Mouse (Mus musculus) liver, embryonic 11.5 days (tissue): ENCODE results near the gene Efhd2. TPM values are rescaled to one million over a fixed set of nuclear protein-coding genes. Genes with fewer than 3 reads are reported as not detected.

Experiments
- ATAC-seq: fragments of 200-750 bp; cut with Nextera tagmentation; replicated peaks from 2 replicates; pipeline ENCODE4 v1.8.0; 2017; ENCODE audit warnings: moderate number of reproducible peaks, mild to moderate bottlenecking, moderate TSS enrichment, moderate library complexity; ENCODE audit not compliant: low FRiP score
- DNase-seq: peaks from one replicate; pipeline ENCODE4 v3.0.0-alpha.2; 2017; ENCODE audit warnings: low spot score
- H3K27ac ChIP-seq: fragments of 300-500 bp; sonication (generic); 2 replicates; pipeline ENCODE4 v1.5.1; 2014; ENCODE audit warnings: mild to moderate bottlenecking, low read depth, low read length, control low read depth
- H3K27me3 ChIP-seq: fragments of 300-500 bp; sonication (generic); replicated peaks from 2 replicates; pipeline ENCODE4 v1.6.1; 2014; ENCODE audit warnings: low read length, mixed read lengths; ENCODE audit not compliant: control insufficient read depth, insufficient read depth
- H3K36me3 ChIP-seq: fragments of 300-500 bp; sonication (generic); 2 replicates; pipeline ENCODE4 v1.6.1; 2014; ENCODE audit warnings: mild to moderate bottlenecking, low read length, moderate library complexity, mixed read lengths; ENCODE audit not compliant: control insufficient read depth, insufficient read depth
- H3K4me1 ChIP-seq: fragments of 300-500 bp; sonication (generic); replicated peaks from 2 replicates; pipeline ENCODE4 v1.6.1; 2014; ENCODE audit warnings: low read length, mixed read lengths; ENCODE audit not compliant: control insufficient read depth, insufficient read depth
- H3K4me2 ChIP-seq: fragments of 300-500 bp; sonication (generic); 2 replicates; pipeline ENCODE4 v1.6.1; 2014; ENCODE audit warnings: mild to moderate bottlenecking, control low read depth, moderate library complexity
- H3K4me3 ChIP-seq: fragments of 300-500 bp; sonication (generic); 2 replicates; pipeline ENCODE4 v1.5.1; 2014; ENCODE audit warnings: low read depth, low read length, control low read depth
- H3K9ac ChIP-seq: fragments of 300-500 bp; sonication (generic); 2 replicates; pipeline ENCODE4 v1.6.1; 2014; ENCODE audit warnings: low read depth, low read length, control low read depth
- H3K9me3 ChIP-seq: fragments of 300-500 bp; sonication (generic); 2 replicates; pipeline ENCODE4 v1.6.1; 2016; ENCODE audit warnings: low read length, inconsistent platforms, mixed read lengths; ENCODE audit not compliant: control insufficient read depth
- WGBS: fragments of 180-500 bp; shearing (Covaris S2); extraction: QIAGEN DNeasy Blood & Tissue Kit; methylation state at CpG from one replicate; pipeline ENCODE4 v1.1.7; 2014; 5-methylcytosine and 5-hydroxymethylcytosine counted together
- polyA plus RNA-seq: library from polyadenylated mRNA; unstranded; fragments of >200 nt; fragmentation: Nextera tagmentation; extraction: Ambion mirVana; gene quantifications from 2 replicates; pipeline ENCODE4 v1.2.1, GENCODE M21; 2014

Gene Efhd2
- polyA plus RNA-seq, 1 experiment from 2014 or later = 69.1 TPM

DNA sequence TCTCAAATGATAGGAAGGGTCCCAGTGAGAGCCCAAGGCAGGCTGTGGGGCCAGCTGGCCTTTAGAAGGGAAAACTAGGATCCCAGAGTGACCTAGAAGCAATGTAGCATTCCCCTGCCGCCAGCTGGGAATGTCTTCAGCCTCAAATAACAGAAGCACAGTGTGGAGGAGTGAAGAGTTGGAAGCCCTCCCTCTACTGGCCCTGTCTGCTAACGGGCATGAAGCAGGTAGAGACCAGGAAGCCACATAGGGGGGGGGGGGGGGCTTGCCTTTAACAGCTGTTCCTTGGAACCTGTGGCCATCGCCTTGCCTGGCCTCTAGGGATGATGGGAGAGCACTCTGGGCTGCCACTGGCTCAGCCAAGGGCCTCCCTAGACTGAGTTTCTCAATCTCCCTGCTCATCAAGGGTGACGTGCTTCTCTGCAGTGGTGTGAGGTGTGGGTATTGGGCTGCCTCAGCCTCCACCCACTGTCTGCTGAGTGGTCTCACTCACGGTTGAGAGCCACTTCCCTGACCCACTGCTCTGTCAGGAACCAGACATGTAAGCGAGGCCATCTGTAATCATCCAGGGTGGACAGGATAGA, 11.8 kb upstream of the Efhd2 start:
- Histone ChIP-seq H3K27ac (no peak overlapping the region), H3K36me3 (no peaks in the 10 kb centered on the region)

DNA sequence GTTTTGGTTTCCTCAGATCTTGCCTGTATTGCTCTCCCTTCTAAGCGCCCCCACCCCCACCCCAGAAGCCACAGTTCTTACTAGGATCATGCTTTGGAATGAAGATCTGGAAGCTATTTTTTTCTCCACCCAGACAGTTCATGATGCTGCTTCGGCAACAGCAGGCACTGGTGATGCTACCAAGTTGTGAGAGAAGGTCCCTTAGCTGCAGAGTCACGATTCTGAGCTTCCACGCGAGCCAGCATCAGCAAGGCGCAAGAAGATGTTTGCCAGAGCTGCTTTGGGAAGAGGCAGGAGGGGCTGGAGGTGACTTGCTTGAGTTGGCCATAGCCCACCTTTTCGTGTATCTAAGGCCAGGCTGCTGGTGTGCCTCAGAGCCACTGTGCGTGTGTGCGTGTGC, 10.7 kb upstream of the Efhd2 start:
- Histone ChIP-seq H3K36me3 (no peaks in the 10 kb centered on the region), H3K9ac (no peak overlapping the region), H3K4me1 (peaks cover 6% of the 10 kb centered on the region), H3K4me2 (no peak overlapping the region), H3K9me3 (no peaks in the 10 kb centered on the region), H3K27ac (no peak overlapping the region), H3K27me3 (peaks cover 9% of the 10 kb centered on the region), H3K4me3 (no peak overlapping the region)
- DNase-seq (no peak), ATAC-seq (no peak)
- 62% methylated on average over 9 of the region's 9 CpGs for WGBS

More for the DNA sequence above, 11.8 kb upstream of the Efhd2 start:
- WGBS = 28% methylated on average over 6 of the region's 6 CpGs
- Histone ChIP-seq H3K9ac (no peak overlapping the region), H3K9me3 (no peaks in the 10 kb centered on the region), H3K4me3 (no peak overlapping the region), H3K4me2 (no peak overlapping the region), H3K27me3 (peaks cover 9% of the 10 kb centered on the region), H3K4me1 (peaks cover 2% of the 10 kb centered on the region)
- ATAC-seq (no peak), DNase-seq (no peak)

DNA sequence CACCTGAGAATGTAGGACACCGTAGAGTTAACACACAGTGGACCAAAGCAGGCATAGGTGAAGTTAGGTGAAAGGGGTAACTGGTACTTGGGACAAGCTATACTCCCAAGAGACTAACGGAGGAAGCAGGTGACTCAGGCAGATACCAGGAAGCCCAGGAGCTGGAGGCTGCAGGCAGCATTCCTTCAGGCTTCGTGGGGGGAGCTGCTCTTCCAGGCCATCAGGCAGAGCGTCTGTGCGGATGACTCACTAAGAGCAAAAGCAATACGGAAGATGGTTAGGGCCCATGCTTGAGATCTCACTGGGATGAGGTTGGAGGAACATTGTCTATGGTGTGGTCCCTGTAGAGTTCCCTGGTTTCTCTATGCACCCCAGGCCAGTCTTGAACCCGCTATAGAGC, 8.1 kb upstream of the Efhd2 start:
- Histone ChIP-seq H3K4me2 (no peak overlapping the region), H3K9ac (no peak overlapping the region), H3K4me3 (no peak overlapping the region), H3K9me3 (no peaks in the 10 kb centered on the region), H3K36me3 (no peaks in the 10 kb centered on the region), H3K27ac (no peak overlapping the region), H3K27me3 (peaks cover 9% of the 10 kb centered on the region), H3K4me1 (peaks cover 6% of the 10 kb centered on the region)
- 67% methylated on average over 7 of the region's 7 CpGs for WGBS
- ATAC-seq (no peak), DNase-seq (no peak)

DNA sequence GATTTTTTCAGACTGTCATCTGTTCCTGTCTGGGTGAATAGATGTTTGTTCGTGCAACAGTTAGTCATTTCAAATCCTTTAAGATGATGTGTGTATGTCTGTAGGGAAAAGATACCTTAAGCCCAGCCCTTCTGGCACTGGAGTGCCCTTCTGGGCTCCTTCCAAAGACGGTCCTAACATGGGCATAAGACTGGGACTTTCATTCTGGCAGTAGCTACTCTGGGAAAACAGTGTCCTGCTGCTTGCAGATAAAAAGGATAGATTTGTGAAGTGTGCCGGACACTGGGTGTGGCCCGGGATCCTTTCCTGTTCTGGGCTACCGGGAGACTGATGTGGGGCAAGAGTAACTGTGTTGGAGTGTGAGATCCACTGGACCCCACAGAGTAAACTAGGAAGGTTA, 7.2 kb upstream of the Efhd2 start:
- ATAC-seq = no peak
- no peak for DNase-seq
- peaks cover 9% of the 10 kb centered on the region for H3K27me3 ChIP-seq
- H3K4me1 ChIP-seq = peaks cover 6% of the 10 kb centered on the region
- no peak overlapping the region for H3K27ac ChIP-seq
- no peaks in the 10 kb centered on the region for H3K9me3 ChIP-seq
- H3K4me3 ChIP-seq = no peak overlapping the region
- H3K4me2 ChIP-seq = no peak overlapping the region
- H3K36me3 ChIP-seq = no peaks in the 10 kb centered on the region
- H3K9ac ChIP-seq = no peak overlapping the region
- 51% methylated on average over 5 of the region's 5 CpGs for WGBS

DNA sequence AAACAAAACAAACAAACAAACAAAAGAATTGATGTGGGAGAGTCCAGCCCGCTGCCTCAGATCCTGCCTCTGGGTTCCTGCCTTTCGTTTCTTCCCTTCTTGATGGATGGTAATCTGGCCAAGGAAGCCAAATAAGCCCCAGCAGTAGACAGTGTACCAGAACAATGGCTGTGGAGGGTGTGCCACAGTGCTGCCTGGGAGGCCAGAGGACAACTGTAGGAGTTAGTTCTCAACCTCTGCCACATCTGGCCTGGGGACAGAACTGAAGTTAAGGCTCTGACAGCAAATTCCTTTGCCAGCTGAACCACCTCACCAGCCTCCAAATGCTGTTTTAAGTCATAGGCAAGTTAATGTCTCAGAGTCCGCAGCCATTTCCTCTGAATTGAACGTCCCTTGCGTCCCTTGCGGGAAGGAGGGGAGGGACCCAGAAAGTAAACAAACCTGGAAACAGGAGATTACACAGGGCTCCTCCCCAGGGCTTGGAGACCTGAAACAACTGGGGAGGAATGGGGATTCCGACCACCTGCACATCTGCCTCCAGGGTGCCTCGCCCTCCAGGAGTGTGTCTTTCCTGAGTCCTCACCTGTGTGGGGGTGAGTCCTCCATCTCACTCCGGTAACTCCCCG, 6.7 kb upstream of the Efhd2 start:
- no peaks in the 10 kb centered on the region for H3K36me3 ChIP-seq
- no peak overlapping the region for H3K9ac ChIP-seq
- no peak overlapping the region for H3K27ac ChIP-seq
- DNase-seq (no peak), ATAC-seq (no peak)
- H3K4me3 ChIP-seq = no peak overlapping the region
- H3K9me3 ChIP-seq = no peaks in the 10 kb centered on the region
- WGBS = 56% methylated on average over 10 of the region's 10 CpGs
- no peak overlapping the region for H3K4me2 ChIP-seq
- H3K4me1 ChIP-seq = peaks cover 6% of the 10 kb centered on the region
- peaks cover 8% of the 10 kb centered on the region for H3K27me3 ChIP-seq

DNA sequence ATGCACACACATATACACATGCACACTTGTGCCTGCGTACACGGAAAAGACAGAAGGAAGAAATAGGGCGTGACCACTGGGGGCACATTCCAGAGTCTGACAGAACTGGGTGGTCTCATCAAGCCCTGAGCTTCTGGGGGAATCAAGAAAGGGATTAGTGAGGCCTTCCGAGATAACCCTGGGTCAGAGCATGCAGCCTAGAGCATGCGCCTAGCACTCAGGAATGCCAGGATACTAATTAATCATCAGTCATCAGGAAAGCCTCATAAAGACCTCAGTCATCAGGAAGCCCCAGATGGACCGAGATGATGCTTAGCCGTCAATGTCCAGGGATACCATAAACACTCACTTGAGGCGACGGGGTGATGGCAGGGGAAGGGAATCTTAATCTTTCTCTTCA, 5.2 kb upstream of the Efhd2 start:
- Histone ChIP-seq H3K9me3 (no peaks in the 10 kb centered on the region), H3K9ac (no peak overlapping the region), H3K4me3 (no peak overlapping the region), H3K4me1 (peaks cover 19% of the 10 kb centered on the region), H3K27me3 (peaks cover 5% of the 10 kb centered on the region; the same call in 1 of the 2 replicates), H3K27ac (no peak overlapping the region), H3K4me2 (no peak overlapping the region), H3K36me3 (no peaks in the 10 kb centered on the region)
- DNase-seq (no peak), ATAC-seq (no peak)
- WGBS = 40% methylated on average over 9 of the region's 9 CpGs

DNA sequence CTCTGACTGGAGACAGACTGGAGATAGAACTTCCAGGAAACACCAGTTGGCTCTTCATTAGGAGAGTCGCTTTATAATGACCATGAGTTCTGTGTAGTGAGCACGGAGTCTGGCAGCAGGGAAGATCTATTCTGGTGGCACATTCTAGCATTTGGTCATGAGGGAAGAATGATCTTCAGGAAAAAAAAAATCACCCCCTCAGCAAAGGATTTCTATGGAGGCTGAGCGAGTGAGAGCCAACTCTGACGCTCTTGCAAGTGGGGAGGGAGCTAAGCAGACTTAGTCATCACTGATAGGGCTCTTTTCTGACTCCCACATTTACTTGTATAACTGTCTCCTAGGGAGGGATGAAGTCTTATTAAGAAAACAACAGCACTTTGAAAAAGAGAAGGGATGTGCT, 4.4 kb upstream of the Efhd2 start:
- Histone ChIP-seq H3K36me3 (no peaks in the 10 kb centered on the region), H3K9me3 (no peaks in the 10 kb centered on the region), H3K4me2 (no peak overlapping the region), H3K9ac (no peak overlapping the region), H3K4me1 (peaks cover 19% of the 10 kb centered on the region), H3K27ac (no peak overlapping the region), H3K27me3 (peaks cover 5% of the 10 kb centered on the region; the same call in 1 of the 2 replicates), H3K4me3 (no peak overlapping the region)
- DNase-seq (no peak), ATAC-seq (no peak)
- WGBS = 62% methylated on average over 4 of the region's 4 CpGs

DNA sequence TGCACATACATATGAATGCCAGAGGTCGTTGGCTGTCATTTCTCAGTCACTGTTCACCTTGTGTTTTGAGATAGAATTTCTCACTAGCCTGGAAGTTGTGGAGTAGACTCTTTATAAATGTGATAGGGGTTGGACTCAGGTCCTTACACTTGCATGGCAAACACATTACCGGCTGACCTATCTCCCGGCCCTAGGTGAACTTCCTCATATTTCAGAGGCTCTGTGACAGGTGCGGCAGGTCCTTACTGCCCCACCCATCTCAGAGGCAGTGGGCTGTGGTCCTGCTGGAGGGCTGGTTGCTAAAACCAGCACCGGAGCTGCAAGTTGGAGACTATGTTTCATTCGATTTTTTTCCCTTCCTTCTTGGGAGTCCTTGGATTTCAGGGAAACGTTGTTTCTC, 3.9 kb upstream of the Efhd2 start:
- Histone ChIP-seq H3K4me2 (no peak overlapping the region), H3K36me3 (no peaks in the 10 kb centered on the region), H3K27me3 (peaks cover 5% of the 10 kb centered on the region; the same call in 1 of the 2 replicates), H3K4me3 (no peak overlapping the region), H3K9me3 (no peaks in the 10 kb centered on the region), H3K9ac (no peak overlapping the region), H3K4me1 (peaks cover 20% of the 10 kb centered on the region), H3K27ac (no peak overlapping the region)
- ATAC-seq = no peak
- 52% methylated on average over 7 of the region's 7 CpGs for WGBS
- DNase-seq = no peak

DNA sequence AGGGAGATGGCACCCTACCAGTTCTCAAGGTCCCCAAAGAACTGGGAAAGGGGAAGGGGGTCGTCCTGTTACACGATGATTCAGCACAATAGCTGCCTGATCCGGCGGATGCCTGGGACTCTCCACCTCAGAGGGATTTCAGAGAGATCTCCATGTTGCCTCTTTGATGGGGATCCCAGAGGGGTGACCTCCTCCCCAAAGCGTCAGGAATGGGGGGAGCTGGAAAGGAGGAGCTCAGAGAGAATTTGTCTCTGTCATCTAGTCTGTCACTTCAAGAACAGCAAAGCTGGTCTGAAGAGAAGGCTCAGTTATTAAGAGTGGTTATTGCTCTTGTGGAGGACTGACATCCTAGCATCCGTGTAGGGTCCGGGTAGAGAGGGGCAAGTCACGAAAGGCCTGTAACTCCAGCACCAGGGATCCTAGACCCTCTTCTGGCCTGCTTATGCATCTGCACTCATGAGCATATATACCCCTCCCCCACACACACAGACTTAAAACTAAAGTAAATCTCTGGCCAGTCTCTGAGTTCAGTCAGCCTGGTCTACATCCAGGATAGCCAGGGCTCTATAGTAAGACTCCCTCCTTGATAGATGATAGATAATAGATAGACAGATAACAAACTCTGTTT, 875 bp upstream of the Efhd2 start:
- ATAC-seq = no peak
- no peaks in the 10 kb centered on the region for H3K36me3 ChIP-seq
- no peak for DNase-seq
- peak overlapping the region; percentile 92 for H3K9ac ChIP-seq
- peak overlapping the region; percentile 97 for H3K4me2 ChIP-seq
- 5% methylated on average over 8 of the region's 8 CpGs for WGBS
- peak overlapping the region; percentile 88 for H3K4me3 ChIP-seq
- peak overlapping the region; percentile 43; the same call in 1 of the 2 replicates for H3K27ac ChIP-seq
- H3K9me3 ChIP-seq = no peaks in the 10 kb centered on the region
- peaks cover 35% of the 10 kb centered on the region for H3K4me1 ChIP-seq
- H3K27me3 ChIP-seq = peaks cover 2% of the 10 kb centered on the region; the same call in 1 of the 2 replicates
